Mouse (Mus musculus) myocyte (in vitro differentiated cells): ENCODE data around the gene Tceal5. TPM values are rescaled to one million over a fixed set of nuclear protein-coding genes. Genes with fewer than 3 reads are reported as not detected.

Source experiments
- H3K27me3 ChIP-seq: one replicate; pipeline ENCODE4 v1.6.1; 2011; ENCODE audit not compliant: control insufficient read depth, insufficient read depth, insufficient read length
- H3K36me3 ChIP-seq: one replicate; pipeline ENCODE4 v1.6.1; 2011; ENCODE audit not compliant: control insufficient read depth, insufficient read depth
- H3K4me2 ChIP-seq: one replicate; pipeline ENCODE4 v1.6.1; 2011; ENCODE audit warnings: low read depth, control low read depth
- H3K4me3 ChIP-seq: one replicate; pipeline ENCODE4 v1.5.1; 2011; ENCODE audit warnings: mild to moderate bottlenecking, control low read depth, moderate library complexity
- H3K79me2 ChIP-seq: one replicate; pipeline ENCODE4 v1.6.1; 2011; ENCODE audit not compliant: control insufficient read depth, insufficient read depth
- H3ac ChIP-seq: one replicate; pipeline ENCODE4 v1.6.1; 2011; ENCODE audit not compliant: control insufficient read depth, insufficient read length
- CEBPB ChIP-seq: IDR thresholded peaks from 2 replicates; pipeline ENCODE4 v1.6.1; 2011; ENCODE audit warnings: mild to moderate bottlenecking, moderate library complexity; ENCODE audit not compliant: poor library complexity, insufficient read depth, severe bottlenecking
- E2F4 ChIP-seq: IDR thresholded peaks from one replicate; pipeline ENCODE4 v1.6.1; 2011; ENCODE audit warnings: mild to moderate bottlenecking, control low read depth, moderate library complexity; ENCODE audit not compliant: insufficient read depth
- MAX ChIP-seq: IDR thresholded peaks from one replicate; pipeline ENCODE4 v1.6.1; 2011; ENCODE audit warnings: low read depth, mild to moderate bottlenecking, control low read depth
- MYOD1 ChIP-seq, 3 experiments: IDR thresholded peaks; one replicate each; pipeline ENCODE4 v1.6.1; 2011; ENCODE audit warnings: control low read depth in 2 of 3, low read depth in 2 of 3, mild to moderate bottlenecking in 2 of 3, moderate library complexity in 1 of 3; ENCODE audit not compliant: insufficient read length in 2 of 3, control insufficient read depth in 1 of 3
- MYOG ChIP-seq, 3 experiments: IDR thresholded peaks; one replicate each; pipeline ENCODE4 v1.6.1; 2011; ENCODE audit warnings: control low read depth in 2 of 3, low read depth in 2 of 3, mild to moderate bottlenecking in 2 of 3; ENCODE audit not compliant: insufficient read length in 2 of 3, control insufficient read depth in 1 of 3, insufficient read depth in 1 of 3
- POLR2A ChIP-seq: IDR thresholded peaks from one replicate; pipeline ENCODE4 v1.6.1; 2011; ENCODE audit warnings: low read depth, mild to moderate bottlenecking, control low read depth, moderate library complexity; ENCODE audit not compliant: insufficient read length
- POLR2AphosphoS2 ChIP-seq: IDR thresholded peaks from one replicate; pipeline ENCODE4 v1.6.1; 2011; ENCODE audit warnings: low read depth, control low read depth; ENCODE audit not compliant: insufficient read length
- REST ChIP-seq: IDR thresholded peaks from one replicate; pipeline ENCODE4 v1.6.1; 2011; ENCODE audit warnings: mild to moderate bottlenecking, control low read depth, moderate library complexity; ENCODE audit not compliant: insufficient read depth, insufficient read length
- SRF ChIP-seq: IDR thresholded peaks from one replicate; pipeline ENCODE4 v1.6.1; 2011; ENCODE audit warnings: low read depth; ENCODE audit not compliant: control insufficient read depth, insufficient read length
- TCF12 ChIP-seq: IDR thresholded peaks from one replicate; pipeline ENCODE4 v1.6.1; 2011; ENCODE audit warnings: mild to moderate bottlenecking, control low read depth; ENCODE audit not compliant: poor library complexity, insufficient read depth, severe bottlenecking
- TCF3 ChIP-seq: IDR thresholded peaks from one replicate; pipeline ENCODE4 v1.6.1; 2011; ENCODE audit warnings: low read depth, control low read depth; ENCODE audit not compliant: insufficient read length
- USF1 ChIP-seq: IDR thresholded peaks from one replicate; pipeline ENCODE4 v1.6.1; 2011; ENCODE audit warnings: low read depth, mild to moderate bottlenecking, control low read depth, moderate library complexity
- polyA plus RNA-seq: library from polyadenylated mRNA; unstranded; fragments of >200 nt; fragmentation: generic; extraction: Trizol; gene quantifications from one replicate; pipeline ENCODE4 v1.2.1, GENCODE M21; 2012; ENCODE audit warnings: missing spikeins

Gene Tceal5
- polyA plus RNA-seq, 1 experiment, result 17.5 TPM

DNA sequence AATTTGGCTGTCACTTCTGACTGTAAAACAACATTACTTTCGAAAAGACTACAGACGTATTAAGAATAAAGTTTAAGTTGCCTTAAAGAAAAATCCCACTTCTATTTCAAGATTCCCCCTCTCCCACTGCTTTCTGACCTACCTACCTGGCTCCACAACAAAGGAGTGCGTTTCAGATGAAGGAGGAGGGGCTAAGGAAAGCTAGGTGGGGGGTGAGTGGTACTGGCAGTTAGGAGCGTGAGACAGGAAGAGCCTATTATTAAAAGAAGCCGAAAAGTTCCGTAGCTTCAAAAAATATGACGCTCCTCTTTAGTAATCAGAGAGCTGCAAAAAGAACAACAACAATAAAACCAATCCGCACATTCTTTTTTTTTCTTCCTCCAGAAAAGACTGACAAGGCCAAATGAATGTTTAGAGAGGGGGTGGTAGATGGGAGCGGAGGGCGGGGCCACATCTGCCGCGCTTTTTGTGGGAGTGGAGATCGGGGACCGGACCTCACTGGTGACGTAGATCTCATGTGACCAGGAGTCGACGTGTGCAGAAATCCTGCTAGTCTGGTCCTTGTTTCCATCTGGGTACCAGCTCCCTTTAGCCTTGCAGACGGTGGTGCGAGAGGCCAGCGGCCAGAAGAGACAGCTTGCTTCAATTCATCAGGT lies 41.0 kb upstream of the Tceal5 start, which contains the start of gene Tceal9:
Tceal9 (plus strand) TSS at position 506 of the 656 bp plus-strand sequence.
- Histone ChIP-seq H3K4me3 (peak within 1 kb of the TSS; percentile 74), H3K79me2 (peaks cover 7% of the 10 kb centered on the region), H3K27me3 (no peaks in the 10 kb centered on the region), H3K4me2 (peak within 1 kb of the TSS; percentile 74), H3ac (no peak within 1 kb of the TSS), H3K36me3 (peaks cover 5% of the 10 kb centered on the region)
- TF ChIP-seq MAX (no peak), SRF (no peak), REST (no peak), TCF3 (no peak), POLR2A (peak; percentile 75), USF1 (peak; percentile 73), MYOD1 (IDR thresholded peaks at IDR 0.05; ENCODE audit: control insufficient read depth in 1 of 3, insufficient read length in 2 of 3, low read depth in 2 of 3) (peak in 2 of 3 experiments; percentile 9 to 23), POLR2AphosphoS2 (peak; percentile 79), CEBPB (no peak), MYOG (IDR thresholded peaks at IDR 0.05; ENCODE audit: control insufficient read depth in 1 of 3, insufficient read depth in 1 of 3, insufficient read length in 2 of 3, low read depth in 2 of 3) (no peak)

GRCm38 (mm10) chrX:136243181-136243580 lies 39.5 kb upstream of the Tceal5 start:
- Histone ChIP-seq H3ac (no peak overlapping the region), H3K36me3 (peaks cover 5% of the 10 kb centered on the region), H3K27me3 (no peaks in the 10 kb centered on the region), H3K79me2 (peaks cover 7% of the 10 kb centered on the region), H3K4me3 (no peak overlapping the region), H3K4me2 (no peak overlapping the region)
- TF ChIP-seq POLR2AphosphoS2, result no peak
- TF ChIP-seq CEBPB, result no peak
- no peak for TF ChIP-seq TCF12
- TF ChIP-seq USF1, result no peak
- TF ChIP-seq SRF, result no peak
- TF ChIP-seq MAX, result no peak
- no peak for TF ChIP-seq MYOG (IDR thresholded peaks at IDR 0.05; ENCODE audit: control insufficient read depth in 1 of 3, insufficient read depth in 1 of 3, insufficient read length in 2 of 3, low read depth in 2 of 3)
- TF ChIP-seq POLR2A, result no peak
- TF ChIP-seq TCF3, result no peak
- no peak for TF ChIP-seq REST
- TF ChIP-seq E2F4, result no peak
- TF ChIP-seq MYOD1 (IDR thresholded peaks at IDR 0.05; ENCODE audit: control insufficient read depth in 1 of 3, insufficient read length in 2 of 3, low read depth in 2 of 3), result no peak

DNA sequence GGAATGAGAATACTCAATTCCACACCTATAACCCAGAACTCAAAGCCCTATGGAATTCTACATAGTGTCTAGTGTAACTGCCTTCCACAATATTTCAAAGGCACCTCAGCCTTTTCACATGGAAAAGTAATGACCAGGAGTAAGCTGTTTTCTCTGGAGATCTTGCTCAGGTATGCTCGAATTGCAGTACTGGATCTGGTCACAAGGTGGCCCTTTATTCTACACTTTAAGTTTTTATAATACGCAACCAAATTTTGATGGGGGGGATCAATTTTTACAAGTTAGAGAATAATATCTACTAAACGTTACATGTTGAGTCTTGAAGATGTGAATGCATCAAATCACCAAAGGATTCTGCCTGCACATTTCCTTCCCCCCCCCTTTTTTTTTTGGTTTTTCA lies 34.4 kb upstream of the Tceal5 start:
- H3K79me2 ChIP-seq, result no peaks in the 10 kb centered on the region
- H3K27me3 ChIP-seq, result no peaks in the 10 kb centered on the region
- TF ChIP-seq MYOG (IDR thresholded peaks at IDR 0.05; ENCODE audit: control insufficient read depth in 1 of 3, insufficient read depth in 1 of 3, insufficient read length in 2 of 3, low read depth in 2 of 3), result no peak
- TF ChIP-seq CEBPB, result no peak
- no peak for TF ChIP-seq REST
- TF ChIP-seq TCF3, result no peak

DNA sequence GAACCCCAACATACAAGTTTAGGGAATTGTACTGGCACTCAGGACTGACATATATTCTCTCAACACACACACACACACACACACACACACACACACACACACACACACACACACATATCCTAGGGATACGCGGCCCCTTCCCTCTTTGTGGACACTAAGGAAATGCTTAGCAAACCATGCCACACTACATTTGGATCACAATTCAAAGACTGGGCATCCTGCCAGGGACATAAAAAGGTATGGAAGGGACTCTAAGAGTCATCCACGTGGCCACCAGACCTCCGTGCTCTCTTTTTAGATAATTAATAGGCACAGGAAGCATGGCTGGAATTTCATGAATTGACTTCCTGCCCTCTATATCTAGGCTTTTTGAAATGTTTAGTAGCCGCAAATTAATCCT lies 24.1 kb upstream of the Tceal5 start:
- H3ac ChIP-seq, result no peak overlapping the region
- no peaks in the 10 kb centered on the region for H3K79me2 ChIP-seq
- no peak for TF ChIP-seq E2F4
- TF ChIP-seq TCF3, result no peak
- TF ChIP-seq POLR2AphosphoS2, result no peak
- no peak for TF ChIP-seq MYOD1 (IDR thresholded peaks at IDR 0.05; ENCODE audit: control insufficient read depth in 1 of 3, insufficient read length in 2 of 3, low read depth in 2 of 3)
- TF ChIP-seq MAX, result no peak
- no peak overlapping the region for H3K4me3 ChIP-seq
- H3K4me2 ChIP-seq, result no peak overlapping the region
- no peaks in the 10 kb centered on the region for H3K27me3 ChIP-seq
- H3K36me3 ChIP-seq, result no peaks in the 10 kb centered on the region

More for the DNA sequence above, 34.4 kb upstream of the Tceal5 start:
- H3K36me3 ChIP-seq, result no peaks in the 10 kb centered on the region
- H3K4me2 ChIP-seq, result no peak overlapping the region
- H3ac ChIP-seq, result no peak overlapping the region
- H3K4me3 ChIP-seq, result no peak overlapping the region

DNA sequence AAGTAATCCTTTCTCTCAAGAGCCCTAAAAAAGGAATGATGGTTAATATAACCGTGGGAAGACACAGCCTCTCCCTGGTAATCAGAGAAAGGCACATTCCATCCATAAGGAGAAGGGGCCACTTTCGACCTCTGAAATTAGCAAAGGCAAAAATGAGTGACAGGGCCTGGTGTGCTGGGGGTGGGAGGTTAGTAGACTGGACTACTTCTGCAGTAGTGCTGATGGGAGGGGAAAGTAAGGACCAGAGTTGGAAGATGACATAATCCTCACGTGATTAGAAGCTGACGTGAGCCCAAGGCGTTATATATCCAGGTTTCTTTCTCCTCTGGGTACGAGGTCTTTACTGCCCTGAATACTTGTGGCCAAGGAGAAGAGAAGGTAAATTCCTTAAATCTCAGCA lies 20.0 kb upstream of the Tceal5 start:
- no peak for TF ChIP-seq MAX
- peak; percentile 53 for TF ChIP-seq USF1
- peak; percentile 62 to 86 (median 67) for TF ChIP-seq MYOD1 (IDR thresholded peaks at IDR 0.05; ENCODE audit: control insufficient read depth in 1 of 3, insufficient read length in 2 of 3, low read depth in 2 of 3)
- no peak overlapping the region for H3K4me2 ChIP-seq
- no peak overlapping the region for H3K4me3 ChIP-seq
- H3K79me2 ChIP-seq, result no peaks in the 10 kb centered on the region
- H3ac ChIP-seq, result no peak overlapping the region
- H3K36me3 ChIP-seq, result no peaks in the 10 kb centered on the region
- H3K27me3 ChIP-seq, result no peaks in the 10 kb centered on the region
